Mouse (Mus musculus) embryonic fibroblast, embryonic 13.5 days (primary cell): Measurements from ENCODE around the gene Phactr1. TPM values are rescaled to one million over a fixed set of nuclear protein-coding genes. Genes with fewer than 3 reads are reported as not detected.

Experiments used
- H3K27ac ChIP-seq: 2 replicates; pipeline ENCODE4 v1.5.1; 2012; ENCODE audit warnings: low read length, control low read depth, inconsistent platforms; ENCODE audit not compliant: insufficient read depth
- H3K4me1 ChIP-seq: 2 replicates; pipeline ENCODE4 v1.6.1; 2011; ENCODE audit warnings: low read length; ENCODE audit not compliant: control insufficient read depth, insufficient read depth
- H3K4me3 ChIP-seq: 2 replicates; pipeline ENCODE4 v1.5.1; 2011; ENCODE audit warnings: mild to moderate bottlenecking, control low read depth, low read length; ENCODE audit not compliant: insufficient read depth
- CTCF ChIP-seq: IDR thresholded peaks from 2 replicates; pipeline ENCODE4 v1.5.1; 2011; ENCODE audit warnings: mild to moderate bottlenecking, control low read depth, low read length, moderate library complexity, borderline replicate concordance; ENCODE audit not compliant: insufficient read depth
- POLR2A ChIP-seq: IDR thresholded peaks from 2 replicates; pipeline ENCODE4 v1.6.1; 2011; ENCODE audit warnings: low read depth, mild to moderate bottlenecking, control low read depth, low read length, moderate library complexity
- polyA plus RNA-seq: library from polyadenylated mRNA; stranded (reverse); fragments of >200 nt; gene quantifications from 2 replicates; pipeline ENCODE4 v1.2.4, GENCODE M21; 2011; ENCODE audit warnings: low read depth; ENCODE audit not compliant: missing spikeins, insufficient read length

Phactr1 gene
- polyA plus RNA-seq, 1 experiment = 9.5 TPM

GRCm38 (mm10) chr13:42889516-42890474 lies 209.4 kb downstream of the Phactr1 start:
- H3K4me1 ChIP-seq = peaks cover 7% of the 10 kb centered on the region
- TF ChIP-seq CTCF = no peak
- no peak for TF ChIP-seq POLR2A
- H3K27ac ChIP-seq = peak overlapping the region; percentile 18; the same call in 1 of the 2 replicates
- H3K4me3 ChIP-seq = no peak overlapping the region

GRCm38 (mm10) chr13:42890651-42891050 lies 210.2 kb downstream of the Phactr1 start:
- no peak overlapping the region for H3K4me3 ChIP-seq
- TF ChIP-seq POLR2A (no peak), CTCF (no peak)
- peaks cover 7% of the 10 kb centered on the region for H3K4me1 ChIP-seq
- no peak overlapping the region for H3K27ac ChIP-seq

- Histone ChIP-seq H3K27ac (no peak overlapping the region), H3K4me3 (no peak overlapping the region), H3K4me1 (peaks cover 7% of the 10 kb centered on the region)
- no peak for TF ChIP-seq POLR2A
Observed at GRCm38 (mm10) chr13:42894016-42894415, 213.6 kb downstream of the Phactr1 start.

GRCm38 (mm10) chr13:42894598-42894997 lies 214.2 kb downstream of the Phactr1 start:
- peaks cover 5% of the 10 kb centered on the region for H3K4me1 ChIP-seq
- no peak for TF ChIP-seq POLR2A
- H3K4me3 ChIP-seq = no peak overlapping the region
- no peak overlapping the region for H3K27ac ChIP-seq

GRCm38 (mm10) chr13:42895980-42896379 lies 215.6 kb downstream of the Phactr1 start:
- Histone ChIP-seq H3K4me3 (no peak overlapping the region), H3K27ac (no peak overlapping the region), H3K4me1 (no peaks in the 10 kb centered on the region)
- TF ChIP-seq CTCF (no peak), POLR2A (no peak)

- TF ChIP-seq POLR2A (no peak), CTCF (no peak)
- no peak overlapping the region for H3K4me3 ChIP-seq
- H3K4me1 ChIP-seq = no peaks in the 10 kb centered on the region
- no peak overlapping the region for H3K27ac ChIP-seq
Observed at GRCm38 (mm10) chr13:42899611-42900010, 219.2 kb downstream of the Phactr1 start.

- Histone ChIP-seq H3K27ac (no peak overlapping the region), H3K4me3 (no peak overlapping the region), H3K4me1 (no peaks in the 10 kb centered on the region)
- no peak for TF ChIP-seq CTCF
- TF ChIP-seq POLR2A = no peak
Observed at GRCm38 (mm10) chr13:42901837-42902236, 221.4 kb downstream of the Phactr1 start.

GRCm38 (mm10) chr13:42902859-42903258 lies 222.4 kb downstream of the Phactr1 start:
- TF ChIP-seq CTCF = no peak
- TF ChIP-seq POLR2A = no peak
- Histone ChIP-seq H3K27ac (no peak overlapping the region), H3K4me3 (no peak overlapping the region), H3K4me1 (no peaks in the 10 kb centered on the region)

- no peak overlapping the region for H3K27ac ChIP-seq
- H3K4me3 ChIP-seq = no peak overlapping the region
- TF ChIP-seq POLR2A (no peak), CTCF (no peak)
- no peaks in the 10 kb centered on the region for H3K4me1 ChIP-seq
Observed at GRCm38 (mm10) chr13:42905818-42906217, 225.4 kb downstream of the Phactr1 start.

GRCm38 (mm10) chr13:42906990-42907389 lies 226.6 kb downstream of the Phactr1 start:
- no peak overlapping the region for H3K27ac ChIP-seq
- no peak for TF ChIP-seq POLR2A
- TF ChIP-seq CTCF = no peak
- H3K4me3 ChIP-seq = no peak overlapping the region
- H3K4me1 ChIP-seq = no peaks in the 10 kb centered on the region

- no peak overlapping the region for H3K4me3 ChIP-seq
- no peak overlapping the region for H3K27ac ChIP-seq
- no peaks in the 10 kb centered on the region for H3K4me1 ChIP-seq
- TF ChIP-seq POLR2A (no peak), CTCF (no peak)
Observed at GRCm38 (mm10) chr13:42915081-42915480, 234.7 kb downstream of the Phactr1 start.
